Mouse (Mus musculus) thymus, adult 2 months (tissue): ENCODE measurements around the gene Ctbp2.

Experiments
- CTCF ChIP-seq: fragments of 200-500 bp; IDR thresholded peaks from 2 replicates; pipeline ENCODE4 v1.5.1; 2012; ENCODE audit warnings: mild to moderate bottlenecking, control low read depth, low read length, moderate library complexity, borderline replicate concordance; ENCODE audit not compliant: control insufficient read depth, poor library complexity, insufficient read depth; ENCODE audit errors: extremely low read depth
- POLR2A ChIP-seq: fragments of 200-500 bp; IDR thresholded peaks from 2 replicates; pipeline ENCODE4 v1.6.1; 2012; ENCODE audit warnings: mild to moderate bottlenecking, low read length, control low read depth, moderate library complexity; ENCODE audit not compliant: control insufficient read depth, poor library complexity, insufficient read depth; ENCODE audit errors: extremely low read depth

- no peak for TF ChIP-seq CTCF
- no peak for TF ChIP-seq POLR2A
These were observed 132.8 kb downstream of the Ctbp2 start for GRCm38 (mm10) chr7:132991240-132991900.
